Mouse (Mus musculus): ENCODE results near the gene B3gnt6.
A peak's percentile ranks its signal among the peaks of the same experiment; 100 is the strongest.

The B3gnt6 gene

DNA sequence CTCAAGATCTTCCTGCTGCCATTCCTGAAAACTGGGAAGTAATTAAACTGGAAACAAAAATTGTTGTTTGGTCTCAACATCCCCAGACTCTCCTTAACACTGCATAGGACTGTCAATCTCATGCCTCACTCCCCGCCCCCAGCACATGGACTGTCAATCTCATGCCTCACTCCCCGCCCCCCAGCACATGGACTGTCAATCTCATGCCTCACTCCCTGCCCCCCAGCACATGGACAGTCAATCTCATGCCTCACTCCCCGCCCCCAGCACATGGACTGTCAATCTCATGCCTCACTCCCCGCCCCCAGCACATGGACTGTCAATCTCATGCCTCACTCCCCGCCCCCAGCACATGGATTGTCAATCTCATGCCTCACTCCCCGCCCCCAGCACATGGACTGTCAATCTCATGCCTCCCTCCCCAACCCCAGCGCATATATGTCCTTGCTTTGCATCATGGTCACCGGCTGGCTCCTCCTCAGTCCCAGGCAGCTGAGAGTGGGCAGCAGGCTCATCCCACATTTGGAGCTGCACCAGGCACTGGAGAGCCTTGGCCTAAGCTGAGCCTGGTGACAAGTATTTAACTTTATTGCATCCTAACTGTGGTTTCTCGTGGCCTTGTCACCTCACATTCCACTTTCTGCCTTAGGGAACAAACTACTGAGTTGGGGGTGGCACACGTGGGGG is 50.4 kb downstream of the B3gnt6 start:
- no peak for DNase-seq

DNA sequence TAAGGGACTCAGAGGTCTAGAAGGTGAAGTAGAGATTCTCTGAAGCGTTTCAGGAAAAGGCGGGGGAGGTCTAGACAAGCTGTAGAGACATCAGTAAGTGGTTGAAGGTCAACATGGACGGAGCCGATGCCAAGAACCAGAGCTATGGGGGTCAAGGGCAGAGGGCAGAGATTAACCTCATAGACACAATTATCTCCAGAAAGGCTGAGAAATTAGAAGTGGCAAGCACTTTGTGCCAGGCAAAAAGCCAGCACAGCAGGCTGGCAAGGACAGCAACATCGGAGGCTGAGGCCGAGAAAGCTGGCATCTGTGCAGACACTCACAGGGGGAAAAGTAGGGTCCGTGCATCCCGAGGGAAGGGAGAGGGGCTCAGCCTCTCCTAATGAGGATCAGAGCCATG is 51.5 kb downstream of the B3gnt6 start:
- peak; percentile 61 for DNase-seq

DNA sequence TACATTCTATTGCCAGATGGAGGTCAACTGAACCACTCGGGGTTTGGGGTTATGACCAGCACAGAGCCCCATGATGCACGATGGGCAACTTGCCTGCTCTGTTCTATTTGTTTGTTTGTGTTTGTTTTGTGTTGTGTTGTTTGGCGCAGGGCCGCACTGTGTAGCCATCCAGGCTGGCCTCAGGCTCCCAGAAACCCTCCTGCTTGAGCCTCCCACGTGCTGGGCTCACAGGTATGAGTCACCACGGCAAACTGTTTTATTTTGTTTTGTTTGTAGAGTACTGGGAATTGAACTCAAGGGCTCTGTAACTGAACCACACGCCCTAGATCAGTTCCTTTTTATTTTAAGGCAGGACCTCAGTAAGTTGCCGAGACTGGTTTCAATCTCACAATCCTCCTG is 52.8 kb downstream of the B3gnt6 start:
- DNase-seq, result no peak

DNA sequence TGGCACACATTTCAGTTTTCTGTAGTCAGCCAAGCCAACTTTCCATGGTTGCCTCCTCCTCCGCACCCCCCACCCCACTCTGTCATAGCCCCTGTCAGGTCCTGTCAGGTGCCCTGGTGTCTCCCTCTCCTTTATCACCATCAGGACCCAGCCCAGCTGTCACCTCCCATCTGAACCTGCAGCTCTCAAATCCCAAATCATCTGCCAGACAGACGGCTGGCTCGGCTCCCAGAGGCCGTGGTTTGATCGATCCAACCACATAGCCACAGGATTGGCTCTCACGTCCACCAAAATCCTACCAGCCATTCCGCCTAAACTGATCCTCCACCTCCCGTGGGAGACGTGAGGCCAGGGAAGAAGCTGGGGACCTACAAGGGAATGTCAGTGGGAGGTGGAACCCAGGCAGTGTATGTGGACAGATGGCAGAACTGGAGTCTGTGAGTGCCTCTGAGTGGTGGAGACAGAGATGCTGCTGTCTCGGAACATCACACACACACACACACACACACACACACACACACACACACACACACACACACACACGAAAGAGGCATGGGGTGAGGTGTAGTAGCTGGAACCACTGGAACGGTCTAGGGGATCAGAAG is 53.3 kb downstream of the B3gnt6 start:
- DNase-seq, result no peak

DNA sequence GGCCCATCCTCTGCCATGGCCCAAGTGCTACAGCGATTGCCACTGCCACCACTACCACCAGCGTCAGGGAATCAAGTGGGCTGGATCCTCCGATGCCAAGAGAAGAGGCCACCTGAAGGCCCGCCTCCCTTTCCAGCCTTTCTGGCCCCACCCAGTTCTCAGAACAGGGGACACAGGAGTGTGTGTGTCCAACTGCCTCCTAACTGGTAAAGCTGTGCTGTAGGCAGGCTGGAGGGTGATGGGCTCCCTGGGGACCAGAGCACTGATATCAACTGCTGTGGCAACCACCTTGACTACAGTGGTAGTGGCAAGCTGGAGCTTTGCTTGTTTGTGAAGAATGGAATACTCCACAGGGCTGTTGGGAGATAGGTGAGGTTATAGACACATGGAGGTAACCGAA is 53.9 kb downstream of the B3gnt6 start, which contains the start of gene Omp:
TSS of gene Omp (minus strand) at position 101 of the 400 bp plus-strand sequence.
- no peak for DNase-seq

DNA sequence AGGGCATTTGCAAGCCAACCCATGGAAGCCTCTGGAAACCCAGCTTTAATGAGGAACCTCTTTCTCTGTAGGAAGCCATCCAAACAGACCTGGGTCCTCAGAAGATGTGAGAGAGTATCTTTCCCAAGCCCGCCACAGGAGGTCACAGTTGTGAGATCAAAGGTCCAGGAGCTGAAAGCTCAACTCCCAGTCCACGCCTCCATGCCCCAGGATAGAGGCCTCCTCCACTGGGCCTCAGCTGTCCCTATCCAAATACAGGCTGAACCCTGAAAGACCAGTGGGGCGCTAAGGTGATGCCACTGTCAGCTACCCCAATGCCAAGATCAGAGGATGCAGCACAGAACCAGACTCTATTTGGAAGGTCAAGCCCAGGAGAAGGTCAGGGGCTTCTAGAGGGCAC is 56.6 kb downstream of the B3gnt6 start:
- DNase-seq, result no peak

Measured in kidney, adult 18-20 months (tissue).